Mouse (Mus musculus): ENCODE measurements around the gene Ly6c2. TPM values are rescaled to one million over a fixed set of nuclear protein-coding genes. Genes with fewer than 3 reads are reported as not detected.
"Not testable (repeated sequence)": the region's sequence is repeated elsewhere in the genome, so short reads cannot be mapped to it uniquely, and the experiment has no call there.

Ly6c2 gene
- polyA plus RNA-seq (2014; fragmentation: Nextera tagmentation; extraction: Ambion mirVana), result 0.38 TPM in 1 of 2 replicates, not detected in the other

- not testable (repeated sequence) for H3K4me2 ChIP-seq (replicated peaks; ENCODE audit: low read depth, low read length); H3K4me1 ChIP-seq (ENCODE audit: control insufficient read depth, insufficient read depth, low read length); H3K9ac ChIP-seq (ENCODE audit: low read depth, low read length); H3K36me3 ChIP-seq (ENCODE audit: control insufficient read depth, insufficient read depth, low read length); H3K27ac ChIP-seq (ENCODE audit: low read depth, low read length); H3K9me3 ChIP-seq (ENCODE audit: control insufficient read depth, low read length); ATAC-seq (ENCODE audit: low FRiP score, low TSS enrichment); H3K4me3 ChIP-seq (ENCODE audit: low read length); H3K27me3 ChIP-seq (ENCODE audit: control insufficient read depth, insufficient read depth, low read length)
- WGBS, result 80% methylated on average over 1 of the region's 1 CpGs
These were observed at the start of gene Ly6c2 for GRCm38 (mm10) chr15:75111861-75112630. Gene Ly6c2 (minus strand): TSS chr15:75111970.

- H3K9ac ChIP-seq (ENCODE audit: low read depth, low read length), result no peak overlapping the region
- no peak overlapping the region for H3K4me2 ChIP-seq (replicated peaks; ENCODE audit: low read depth, low read length)
- no peak overlapping the region for H3K27ac ChIP-seq (ENCODE audit: low read depth, low read length)
- no peaks in the 10 kb centered on the region for H3K4me1 ChIP-seq (ENCODE audit: control insufficient read depth, insufficient read depth, low read length)
- no peak overlapping the region for H3K4me3 ChIP-seq (ENCODE audit: low read length)
- ATAC-seq (ENCODE audit: low FRiP score, low TSS enrichment), result no peak
- H3K27me3 ChIP-seq (ENCODE audit: control insufficient read depth, insufficient read depth, low read length), result no peaks in the 10 kb centered on the region
- no peaks in the 10 kb centered on the region for H3K36me3 ChIP-seq (ENCODE audit: control insufficient read depth, insufficient read depth, low read length)
- no peaks in the 10 kb centered on the region for H3K9me3 ChIP-seq (ENCODE audit: control insufficient read depth, low read length)
- 65% methylated on average over 1 of the region's 1 CpGs for WGBS
These were observed 45.9 kb upstream of the Ly6c2 start for GRCm38 (mm10) chr15:75157646-75158045.

GRCm38 (mm10) chr15:75154940-75155339, 43.2 kb upstream of the Ly6c2 start, which contains the start of gene Ly6g:
Gene Ly6g (plus strand): TSS chr15:75155240.
- no peak for ATAC-seq (ENCODE audit: low FRiP score, low TSS enrichment)
- Histone ChIP-seq H3K4me2 (replicated peaks; ENCODE audit: low read depth, low read length) (no peak within 1 kb of the TSS), H3K4me3 (ENCODE audit: low read length) (no peak within 1 kb of the TSS), H3K9me3 (ENCODE audit: control insufficient read depth, low read length) (no peaks in the 10 kb centered on the region), H3K36me3 (ENCODE audit: control insufficient read depth, insufficient read depth, low read length) (no peaks in the 10 kb centered on the region), H3K27me3 (ENCODE audit: control insufficient read depth, insufficient read depth, low read length) (no peaks in the 10 kb centered on the region), H3K27ac (ENCODE audit: low read depth, low read length) (no peak within 1 kb of the TSS), H3K9ac (ENCODE audit: low read depth, low read length) (no peak within 1 kb of the TSS), H3K4me1 (ENCODE audit: control insufficient read depth, insufficient read depth, low read length) (no peaks in the 10 kb centered on the region)
- WGBS, result 80% methylated on average over 1 of the region's 1 CpGs

GRCm38 (mm10) chr15:75153087-75153486, 41.3 kb upstream of the Ly6c2 start:
- no peaks in the 10 kb centered on the region for H3K9me3 ChIP-seq (ENCODE audit: control insufficient read depth, low read length)
- H3K4me1 ChIP-seq (ENCODE audit: control insufficient read depth, insufficient read depth, low read length), result no peaks in the 10 kb centered on the region
- H3K36me3 ChIP-seq (ENCODE audit: control insufficient read depth, insufficient read depth, low read length), result no peaks in the 10 kb centered on the region
- H3K27me3 ChIP-seq (ENCODE audit: control insufficient read depth, insufficient read depth, low read length), result no peaks in the 10 kb centered on the region
- no peak for ATAC-seq (ENCODE audit: low FRiP score, low TSS enrichment)
- no peak overlapping the region for H3K27ac ChIP-seq (ENCODE audit: low read depth, low read length)
- no peak overlapping the region for H3K4me2 ChIP-seq (replicated peaks; ENCODE audit: low read depth, low read length)
- no peak overlapping the region for H3K4me3 ChIP-seq (ENCODE audit: low read length)
- H3K9ac ChIP-seq (ENCODE audit: low read depth, low read length), result no peak overlapping the region

GRCm38 (mm10) chr15:75143735-75144134, 32.0 kb upstream of the Ly6c2 start:
- no peaks in the 10 kb centered on the region for H3K27me3 ChIP-seq (ENCODE audit: control insufficient read depth, insufficient read depth, low read length)
- no peak overlapping the region for H3K9ac ChIP-seq (ENCODE audit: low read depth, low read length)
- no peak overlapping the region for H3K27ac ChIP-seq (ENCODE audit: low read depth, low read length)
- no peak for ATAC-seq (ENCODE audit: low FRiP score, low TSS enrichment)
- H3K9me3 ChIP-seq (ENCODE audit: control insufficient read depth, low read length), result no peaks in the 10 kb centered on the region
- H3K36me3 ChIP-seq (ENCODE audit: control insufficient read depth, insufficient read depth, low read length), result no peaks in the 10 kb centered on the region
- whole genome bisulfite sequencing, result 61% methylated on average over 3 of the region's 3 CpGs
- no peaks in the 10 kb centered on the region for H3K4me1 ChIP-seq (ENCODE audit: control insufficient read depth, insufficient read depth, low read length)
- no peak overlapping the region for H3K4me2 ChIP-seq (replicated peaks; ENCODE audit: low read depth, low read length)
- H3K4me3 ChIP-seq (ENCODE audit: low read length), result no peak overlapping the region

GRCm38 (mm10) chr15:75141812-75142360, 30.1 kb upstream of the Ly6c2 start:
- not testable (repeated sequence) for H3K4me3 ChIP-seq (ENCODE audit: low read length); H3K4me1 ChIP-seq (ENCODE audit: control insufficient read depth, insufficient read depth, low read length); H3K4me2 ChIP-seq (replicated peaks; ENCODE audit: low read depth, low read length); H3K9ac ChIP-seq (ENCODE audit: low read depth, low read length); ATAC-seq (ENCODE audit: low FRiP score, low TSS enrichment); H3K9me3 ChIP-seq (ENCODE audit: control insufficient read depth, low read length); H3K27me3 ChIP-seq (ENCODE audit: control insufficient read depth, insufficient read depth, low read length); H3K36me3 ChIP-seq (ENCODE audit: control insufficient read depth, insufficient read depth, low read length); H3K27ac ChIP-seq (ENCODE audit: low read depth, low read length)
- WGBS, result 42% methylated on average over 6 of the region's 6 CpGs

GRCm38 (mm10) chr15:75137739-75138138, 26.0 kb upstream of the Ly6c2 start:
- H3K36me3 ChIP-seq (ENCODE audit: control insufficient read depth, insufficient read depth, low read length); H3K27me3 ChIP-seq (ENCODE audit: control insufficient read depth, insufficient read depth, low read length); H3K9ac ChIP-seq (ENCODE audit: low read depth, low read length); H3K4me3 ChIP-seq (ENCODE audit: low read length); ATAC-seq (ENCODE audit: low FRiP score, low TSS enrichment); H3K4me1 ChIP-seq (ENCODE audit: control insufficient read depth, insufficient read depth, low read length); H3K9me3 ChIP-seq (ENCODE audit: control insufficient read depth, low read length); H3K27ac ChIP-seq (ENCODE audit: low read depth, low read length); H3K4me2 ChIP-seq (replicated peaks; ENCODE audit: low read depth, low read length): not testable (repeated sequence)
- whole genome bisulfite sequencing, result 64% methylated on average over 3 of the region's 3 CpGs

- H3K4me1 ChIP-seq (ENCODE audit: control insufficient read depth, insufficient read depth, low read length); H3K36me3 ChIP-seq (ENCODE audit: control insufficient read depth, insufficient read depth, low read length); H3K27me3 ChIP-seq (ENCODE audit: control insufficient read depth, insufficient read depth, low read length); H3K9me3 ChIP-seq (ENCODE audit: control insufficient read depth, low read length); H3K4me3 ChIP-seq (ENCODE audit: low read length); ATAC-seq (ENCODE audit: low FRiP score, low TSS enrichment); H3K4me2 ChIP-seq (replicated peaks; ENCODE audit: low read depth, low read length); H3K9ac ChIP-seq (ENCODE audit: low read depth, low read length); H3K27ac ChIP-seq (ENCODE audit: low read depth, low read length): not testable (repeated sequence)
- WGBS, result 70% methylated on average over 2 of the region's 2 CpGs
These were observed 23.5 kb upstream of the Ly6c2 start for GRCm38 (mm10) chr15:75135090-75135783.

GRCm38 (mm10) chr15:75132346-75132745, 20.6 kb upstream of the Ly6c2 start:
- not testable (repeated sequence) for H3K27ac ChIP-seq (ENCODE audit: low read depth, low read length); H3K4me3 ChIP-seq (ENCODE audit: low read length); H3K4me1 ChIP-seq (ENCODE audit: control insufficient read depth, insufficient read depth, low read length); ATAC-seq (ENCODE audit: low FRiP score, low TSS enrichment); H3K4me2 ChIP-seq (replicated peaks; ENCODE audit: low read depth, low read length); H3K36me3 ChIP-seq (ENCODE audit: control insufficient read depth, insufficient read depth, low read length); H3K9ac ChIP-seq (ENCODE audit: low read depth, low read length); H3K9me3 ChIP-seq (ENCODE audit: control insufficient read depth, low read length); H3K27me3 ChIP-seq (ENCODE audit: control insufficient read depth, insufficient read depth, low read length)
- WGBS, result 82% methylated on average over 2 of the region's 2 CpGs
